Mouse (Mus musculus): ENCODE results near the gene Gm14419. TPM values are rescaled to one million over a fixed set of nuclear protein-coding genes. Genes with fewer than 3 reads are reported as not detected.
"Not testable (repeated sequence)": the region's sequence is repeated elsewhere in the genome, so short reads cannot be mapped to it uniquely, and the experiment has no call there.

Gm14419 gene
- total RNA-seq (2017): not detected in 2 replicates

- ATAC-seq (ENCODE audit: extremely low read depth, insufficient number of reproducible peaks, low FRiP score, poor library complexity, severe bottlenecking): not testable (repeated sequence)
Observed at GRCm38 (mm10) chr2:177000656-177001055, at the start of gene Gm14419. Gm14419 (plus strand) TSS chr2:177000956.

Other genes with a start within 250 kb of the Gm14419 start
- 1.7 and 8.8 TPM in 2 replicates for gene Gm14295, start 202.3 kb upstream of the Gm14419 start, total RNA-seq (2017)
- not detected in 2 replicates for gene Gm14408, start 169.8 kb upstream of the Gm14419 start, total RNA-seq (2017)
- gene Gm14296, start 73.1 kb upstream of the Gm14419 start, total RNA-seq (2017): 0.61 and 1.2 TPM in 2 replicates
- not detected in 2 replicates for gene Gm14401, start 73.4 kb downstream of the Gm14419 start, total RNA-seq (2017)
- 2.3 and 4.3 TPM in 2 replicates for gene Gm14410, start 205.5 kb downstream of the Gm14419 start, total RNA-seq (2017)

Data from neutrophil, adult 5-6 weeks (primary cell).